Mouse (Mus musculus): ENCODE results near the gene Zfc3h1. TPM values are rescaled to one million over a fixed set of nuclear protein-coding genes. Genes with fewer than 3 reads are reported as not detected.

Gene Zfc3h1
- total and polyA plus RNA-seq, 3 experiments = 40.7 to 51.7 (median 48.7) TPM

GRCm38 (mm10) chr10:115475000-115475550 lies 90.3 kb downstream of the Zfc3h1 start:
- Histone ChIP-seq H3K27me3 (replicated peaks) (no peaks in the 10 kb centered on the region), H3K4me1 (ENCODE audit: control insufficient read depth in 1 of 2, insufficient read depth in 2 of 2) (peaks cover 0 to 19% of the 10 kb centered on the region in 2 experiments; a peak in 3 of 4 replicates), H3K9me3 (replicated peaks; ENCODE audit: low read length) (no peaks in the 10 kb centered on the region), H3K9ac (ENCODE audit: insufficient read depth, low read depth) (no peak overlapping the region), H3K4me2 (ENCODE audit: insufficient read depth, low read depth, poor library complexity, severe bottlenecking) (no peak overlapping the region), H3K36me3 (replicated peaks in 1 of 2; ENCODE audit: control insufficient read depth in 1 of 2, insufficient read depth in 1 of 2, low read length in 1 of 2) (no peaks in the 10 kb centered on the region), H3K79me2 (replicated peaks; ENCODE audit: control insufficient read depth, extremely low read depth, insufficient read depth, poor library complexity, severe bottlenecking) (no peaks in the 10 kb centered on the region), H3K27ac (ENCODE audit: insufficient read depth, low read depth) (no peak overlapping the region), H3K4me3 (replicated peaks in 1 of 3; ENCODE audit: low read depth in 2 of 3, low read length in 2 of 3, poor library complexity in 1 of 3) (no peak overlapping the region)
- TF ChIP-seq ZMIZ1 (IDR thresholded peaks at IDR 0.05; ENCODE audit: low read depth, low read length) = no peak
- no peak for TF ChIP-seq UBTF (IDR thresholded peaks at IDR 0.05; ENCODE audit: low read depth, low read length)
- no peak for TF ChIP-seq ZKSCAN1 (IDR thresholded peaks at IDR 0.05; ENCODE audit: borderline replicate concordance, low read depth, low read length)
- no peak for TF ChIP-seq JUN (IDR thresholded peaks at IDR 0.05; ENCODE audit: insufficient read depth, low read depth, low read length)
- TF ChIP-seq RAD21 (IDR thresholded peaks at IDR 0.05; ENCODE audit: low read depth, low read length) = no peak
- TF ChIP-seq SIN3A (IDR thresholded peaks at IDR 0.05; ENCODE audit: low read length) = no peak
- no peak for TF ChIP-seq CHD2 (IDR thresholded peaks at IDR 0.05; ENCODE audit: low read length)
- no peak for TF ChIP-seq MAX (IDR thresholded peaks at IDR 0.05; ENCODE audit: low read length)
- no peak for TF ChIP-seq ELF1 (IDR thresholded peaks at IDR 0.05; ENCODE audit: low read depth, low read length)
- no peak for TF ChIP-seq MEF2A (IDR thresholded peaks at IDR 0.05; ENCODE audit: borderline replicate concordance, low read depth, low read length)
- no peak for TF ChIP-seq EP300 (IDR thresholded peaks at IDR 0.05; ENCODE audit: low read length)
- TF ChIP-seq PAX5 (IDR thresholded peaks at IDR 0.05; ENCODE audit: low read length) = no peak
- no peak for TF ChIP-seq SMC3 (IDR thresholded peaks at IDR 0.05; ENCODE audit: low read depth, low read length)
- TF ChIP-seq KAT2A (IDR thresholded peaks at IDR 0.05; ENCODE audit: insufficient replicate concordance, low read length) = no peak
- TF ChIP-seq GABPA (IDR thresholded peaks at IDR 0.05; ENCODE audit: insufficient replicate concordance, low read depth, low read length) = no peak
- TF ChIP-seq ZC3H11A (IDR thresholded peaks at IDR 0.05; ENCODE audit: low read depth, low read length) = no peak
- TF ChIP-seq MXI1 (IDR thresholded peaks at IDR 0.05; ENCODE audit: low read depth, low read length) = no peak
- in situ Hi-C loops (cut with MboI; ENCODE audit: low pct_ligation_motif_present, low pct_unique_long_range_greater_than_20kb, low sequenced_read_pairs) = loop anchor here (25.0 kb wide), 1 partner anchor 137 kb away; no protein-coding TSS in a partner anchor
- DNase-seq (ENCODE audit: extremely low read depth) = no peak
- dilution Hi-C loops (cut with MboI; ENCODE audit: extremely low pct_ligation_motif_present, extremely low pct_unique_long_range_greater_than_20kb, low sequenced_read_pairs) = no loop called here

- Histone ChIP-seq H3K9me3 (replicated peaks; ENCODE audit: low read length) (no peaks in the 10 kb centered on the region), H3K9ac (ENCODE audit: insufficient read depth, low read depth) (no peak overlapping the region), H3K27ac (ENCODE audit: insufficient read depth, low read depth) (no peak overlapping the region), H3K27me3 (replicated peaks) (no peaks in the 10 kb centered on the region), H3K4me3 (replicated peaks in 1 of 3; ENCODE audit: low read depth in 2 of 3, low read length in 2 of 3, poor library complexity in 1 of 3) (no peak overlapping the region), H3K36me3 (replicated peaks in 1 of 2; ENCODE audit: control insufficient read depth in 1 of 2, insufficient read depth in 1 of 2, low read length in 1 of 2) (no peaks in the 10 kb centered on the region), H3K79me2 (replicated peaks; ENCODE audit: control insufficient read depth, extremely low read depth, insufficient read depth, poor library complexity, severe bottlenecking) (no peaks in the 10 kb centered on the region), H3K4me2 (ENCODE audit: insufficient read depth, low read depth, poor library complexity, severe bottlenecking) (no peak overlapping the region), H3K4me1 (ENCODE audit: control insufficient read depth in 1 of 2, insufficient read depth in 2 of 2) (peaks cover 0 to 19% of the 10 kb centered on the region in 2 experiments; a peak in 3 of 4 replicates)
- dilution Hi-C loops (cut with MboI; ENCODE audit: extremely low pct_ligation_motif_present, extremely low pct_unique_long_range_greater_than_20kb, low sequenced_read_pairs) = no loop called here
- DNase-seq (ENCODE audit: extremely low read depth) = no peak
- in situ Hi-C loops (cut with MboI; ENCODE audit: low pct_ligation_motif_present, low pct_unique_long_range_greater_than_20kb, low sequenced_read_pairs) = no loop called here
- no peak for TF ChIP-seq ELF1 (IDR thresholded peaks at IDR 0.05; ENCODE audit: low read depth, low read length)
- no peak for TF ChIP-seq MAX (IDR thresholded peaks at IDR 0.05; ENCODE audit: low read length)
- no peak for TF ChIP-seq ZNF384 (IDR thresholded peaks at IDR 0.05; ENCODE audit: low read depth, low read length)
- no peak for TF ChIP-seq MAZ (IDR thresholded peaks at IDR 0.05; ENCODE audit: low read depth, low read length)
Measured at GRCm38 (mm10) chr10:115476506-115476905, 91.7 kb downstream of the Zfc3h1 start.
